ENCODE assay signal across 27 mouse cellular contexts in genomic region chr17:27459979-27460378, GRCm38 (mm10).
DNase-seq lines count a peak whose midpoint lies in the region; ATAC-seq and TF ChIP-seq lines count a peak whose summit lies in the region.
"Had no signal": no experiment of that assay in that cellular context is flagged by ENCODE, and none has a peak within 500 bp of the region (broad histone marks: within the 10 kb centered on the region; RNA-seq: fewer than 3 reads in every experiment).

No protein-coding gene starts in this region.

- no peaks in the 10 kb centered on the region for H3K4me1 ChIP-seq in testis, adult 2 months (ENCODE audit: control insufficient read depth, insufficient read depth, low read length)
- H3K4me1 ChIP-seq: forebrain, embryonic 10.5 days; heart, embryonic 10.5 days; heart, embryonic 13.5 days had no signal

- DNase-seq in cerebellum, adult 18-20 months, result peak; percentile 64 to 66
- peak; percentile 70 to 73 for DNase-seq in cerebellum, postnatal 25 days
- DNase-seq in cerebellum, adult 11 months, result no peak
- DNase-seq in testis, postnatal 14 days (ENCODE audit: low spot score), result no peak
- DNase-seq: adrenal gland, postnatal 10 days; adrenal gland, postnatal 36 days; B cell, adult 2 months; gastrocnemius, postnatal 10 days; gastrocnemius, postnatal 36 days; heart, adult 2 months; heart, postnatal 14 days; heart, postnatal 4 days; kidney, adult 18-20 months; kidney, adult 9 months had no signal

- H3K36me3 ChIP-seq in testis, adult 2 months (ENCODE audit: control insufficient read depth, insufficient read depth, low read length), result no peaks in the 10 kb centered on the region
- H3K36me3 ChIP-seq: forebrain, embryonic 10.5 days; G1E; heart, embryonic 10.5 days; heart, embryonic 13.5 days had no signal

- H3K4me3 ChIP-seq in testis, adult 2 months (ENCODE audit: control insufficient read depth, low read depth, low read length), result peak overlapping the region; percentile 79
- H3K4me3 ChIP-seq: forebrain, embryonic 10.5 days; forebrain, embryonic 13.5 days; heart, adult 2 months; heart, embryonic 10.5 days; heart, embryonic 13.5 days had no signal

- ATAC-seq in cerebellum, adult (ENCODE audit: insufficient number of reproducible peaks, low FRiP score, low TSS enrichment), result no peak
- ATAC-seq: forebrain, embryonic 13.5 days; forebrain, embryonic 16.5 days; hindbrain, postnatal 0 days; inflammation-experienced regulatory T-cells, adult 6 months; intestine, embryonic 16.5 days; Patski had no signal

- no peak overlapping the region for H3K27ac ChIP-seq in testis, adult 2 months (ENCODE audit: control insufficient read depth, insufficient read depth, low read depth, low read length)
- H3K27ac ChIP-seq: forebrain, embryonic 13.5 days; heart, adult 2 months; heart, embryonic 10.5 days; heart, embryonic 13.5 days; hindbrain, embryonic 14.5 days; hindbrain, postnatal 0 days had no signal

- TF ChIP-seq CTCF in testis, adult 2 months (IDR thresholded peaks at IDR 0.05; ENCODE audit: control insufficient read depth, insufficient read depth, insufficient replicate concordance, low read depth, low read length), result no peak

- no peaks in the 10 kb centered on the region for H3K27me3 ChIP-seq in testis, adult 2 months (ENCODE audit: control insufficient read depth, insufficient read depth, low read length)
- H3K27me3 ChIP-seq: forebrain, embryonic 13.5 days had no signal

- no peak for TF ChIP-seq POLR2A in testis, adult 2 months (IDR thresholded peaks at IDR 0.05; ENCODE audit: control insufficient read depth, low read depth, low read length)

Comparison
In these comparisons a context has a peak if more than half of its experiments do, and no peak if none do; other contexts are left out.
1. DNase-seq: peak in cerebellum, adult 18-20 months (2 of 2) and cerebellum, postnatal 25 days (2 of 2); none in cerebellum, adult 11 months (single experiment) and testis, postnatal 14 days (single experiment).